Mouse (Mus musculus) left cerebral cortex, postnatal 14 days (tissue): ENCODE data around the gene Hecw2. TPM values are rescaled to one million over a fixed set of nuclear protein-coding genes. Genes with fewer than 3 reads are reported as not detected.

Source experiments
- DNase-seq, 2 experiments: peaks; one replicate each; pipeline ENCODE4 v3.0.0; 2021 to 2022; ENCODE audit warnings: low spot score in 2 of 2, mixed read lengths in 1 of 2
- intact Hi-C: fragments of 180-260 bp; cut with DNase I; formaldehyde crosslinking; loops from one replicate; pipeline ENCODE4 v1.15.1; 2025
- microRNA-seq, 2 experiments: library from miRNA; unstranded; fragments of <30 nt; microRNA quantifications; one replicate each; pipeline ENCODE4 v1.2.0; 2022
- total RNA-seq, 2 experiments: library from RNA; stranded (reverse); gene quantifications; 2 replicates each; pipeline ENCODE4 v1.2.3; 2021

Gene Hecw2
- total RNA-seq, 2 experiments from 2014 or later: 56.7 to 59.8 TPM

DNA sequence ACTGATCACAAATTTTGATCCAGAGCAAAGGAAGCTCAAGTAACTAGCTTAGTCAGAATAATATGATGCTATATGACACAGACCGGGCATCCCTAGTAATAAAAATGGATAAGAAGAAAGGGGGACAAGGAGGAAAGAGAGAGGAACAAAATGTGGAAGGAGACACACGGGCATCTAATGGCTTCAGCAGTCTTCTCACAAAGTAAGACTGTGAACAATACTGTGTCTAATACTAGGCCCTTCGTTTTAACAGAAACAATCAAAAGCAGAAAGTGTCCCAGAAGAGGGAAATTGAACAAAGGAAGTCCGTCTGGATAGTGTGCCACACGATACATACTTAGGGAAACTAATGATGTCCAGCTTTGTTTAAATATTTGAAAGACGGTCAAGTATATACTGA is 419.9 kb downstream of the Hecw2 start:
- intact Hi-C loops: no loop called here
- no peak for DNase-seq

DNA sequence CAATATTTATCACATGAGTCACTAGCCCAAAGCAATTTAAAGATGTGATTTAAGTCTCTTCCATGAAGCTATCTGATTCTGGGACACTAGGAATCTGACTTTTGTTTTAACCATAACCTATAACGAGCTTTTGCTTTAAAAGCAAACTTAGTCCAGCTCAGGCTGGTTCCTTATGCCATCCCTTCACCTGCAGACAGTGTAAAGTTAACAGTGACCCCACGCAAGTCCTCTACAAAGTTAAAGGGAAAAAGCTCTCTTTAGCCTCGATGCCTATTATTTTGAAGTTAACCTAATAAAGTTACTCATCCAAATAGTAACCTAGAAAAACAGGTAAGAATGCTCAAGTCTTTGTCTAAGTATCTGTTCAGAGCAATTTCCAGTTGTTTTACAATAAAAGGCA is 420.4 kb downstream of the Hecw2 start:
- no peak for DNase-seq
- intact Hi-C loops: no loop called here

DNA sequence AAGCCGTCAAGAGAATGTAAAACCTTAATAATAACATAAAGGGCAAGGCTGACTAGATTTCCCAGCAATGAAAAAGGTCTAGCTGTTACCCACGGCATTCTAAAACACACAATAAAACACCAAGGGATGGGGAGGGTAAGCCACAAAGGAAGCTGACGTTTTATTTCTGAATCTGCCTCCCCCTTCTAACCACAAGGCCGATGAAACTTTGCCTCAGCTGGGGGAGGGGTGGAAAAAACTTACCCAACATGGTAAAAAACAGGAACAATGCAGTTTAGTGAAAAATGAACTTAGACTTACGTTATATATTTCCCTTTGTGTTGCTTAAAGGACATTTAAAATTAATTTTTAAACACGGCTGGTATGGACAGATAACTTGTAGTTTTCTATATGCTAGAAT is 421.0 kb downstream of the Hecw2 start:
- intact Hi-C loops: no loop called here
- no peak for DNase-seq

DNA sequence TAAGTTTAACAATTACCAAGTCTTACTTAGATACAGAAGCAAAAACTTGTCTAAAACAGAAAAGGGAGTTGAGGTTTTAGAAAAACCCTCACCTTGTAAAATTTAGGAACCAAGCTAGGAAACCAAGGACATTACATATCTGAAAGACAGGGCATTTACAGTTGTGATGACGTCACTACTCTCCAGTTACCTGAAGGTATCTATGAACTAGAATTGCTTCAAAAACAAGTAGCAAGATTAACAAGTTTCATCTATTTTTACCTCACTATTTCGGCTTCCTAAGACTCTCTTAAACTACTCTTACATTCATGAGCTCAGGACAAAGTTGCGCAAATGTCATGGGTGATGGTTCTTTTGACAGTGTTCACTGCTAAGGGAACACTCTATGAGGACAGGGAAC is 422.0 kb downstream of the Hecw2 start:
- DNase-seq: no peak
- intact Hi-C loops: no loop called here

DNA sequence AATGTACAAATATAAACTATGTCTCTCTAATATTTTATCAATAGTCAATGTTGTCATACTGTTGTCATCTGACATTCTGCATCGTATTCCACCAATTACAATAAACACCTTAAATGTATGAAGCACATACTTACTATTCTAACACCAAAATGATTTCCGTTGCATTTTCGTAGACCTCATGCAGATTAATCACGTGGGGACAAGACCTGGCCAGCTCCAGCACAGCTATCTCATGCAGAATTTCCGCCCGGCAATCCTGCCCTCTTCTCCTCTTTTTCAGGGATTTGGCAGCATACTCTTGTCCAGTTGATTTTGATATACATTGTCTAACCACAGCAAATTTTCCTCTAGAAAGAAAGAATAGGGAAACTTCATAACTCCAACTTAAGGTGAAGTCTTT is 423.5 kb downstream of the Hecw2 start:
- intact Hi-C loops: no loop called here
- no peak for DNase-seq

DNA sequence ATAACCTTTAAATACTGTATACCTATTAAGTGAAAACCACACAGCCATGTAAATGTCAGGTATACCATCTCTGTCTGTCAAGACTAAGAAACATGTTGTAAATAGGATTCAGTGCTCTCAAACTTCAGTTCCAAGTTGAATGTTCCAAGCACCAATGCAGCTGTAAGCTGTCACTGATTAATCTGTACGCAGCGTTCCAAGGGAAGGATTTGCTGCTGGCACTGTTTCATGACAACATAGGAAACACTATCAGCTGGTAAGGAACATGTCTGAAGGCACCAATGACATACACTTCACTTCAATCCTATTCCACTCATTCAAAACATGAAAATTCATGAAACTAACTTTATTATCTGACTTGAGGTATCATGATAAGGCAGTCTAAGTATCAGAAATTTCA is 428.9 kb downstream of the Hecw2 start:
- no peak for DNase-seq
- intact Hi-C loops: no loop called here

DNA sequence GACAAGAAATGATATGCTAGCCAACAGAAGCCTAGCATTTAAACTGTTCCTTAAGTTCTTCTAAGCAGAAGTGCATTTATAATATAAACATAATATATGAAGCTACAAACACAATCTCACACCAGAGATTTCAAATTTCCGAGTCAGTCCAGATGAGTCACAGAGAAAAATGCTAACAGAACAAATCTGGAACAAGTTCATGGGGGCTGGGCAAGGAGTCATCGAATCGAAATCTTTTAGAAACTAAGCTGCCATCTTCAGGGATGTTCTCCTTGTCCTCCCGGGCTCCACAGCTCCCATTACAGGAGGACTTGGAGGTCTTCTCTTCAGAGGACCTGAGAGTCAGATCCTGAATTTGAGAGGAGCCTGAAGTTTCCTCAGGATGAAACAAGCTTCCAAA is 437.7 kb downstream of the Hecw2 start:
- no peak for DNase-seq
- intact Hi-C loops: no loop called here

Small RNA genes lying within 50 kb of the gene (microRNA-seq; reads per million reads assigned to microRNA genes)
- gene Mir7681: 0 reads per million in 2 experiments

Other genes with a start within 250 kb of the Hecw2 start
- not detected for gene Ccdc150, start 55.5 kb upstream of the Hecw2 start, total RNA-seq
- gene Gtf3c3, start 243.8 kb upstream of the Hecw2 start, total RNA-seq: 10 to 100 TPM; 29.4 to 29.5 TPM